Mouse (Mus musculus): Measurements from ENCODE around the gene Taar7a. TPM values are rescaled to one million over a fixed set of nuclear protein-coding genes. Genes with fewer than 3 reads are reported as not detected.

Gene Taar7a
- polyA plus RNA-seq (2015; fragmentation: Nextera tagmentation; extraction: Ambion mirVana): not detected in 2 replicates

GRCm38 (mm10) chr10:23993381-23993780, at the start of gene Taar7a:
Taar7a (minus strand) TSS chr10:23993481.
- ATAC-seq (ENCODE audit: low FRiP score, low TSS enrichment): no peak
- no peaks in the 10 kb centered on the region for H3K36me3 ChIP-seq (ENCODE audit: control insufficient read depth, insufficient read depth, low read length)
- DNase-seq (ENCODE audit: low spot score): no peak

DNA sequence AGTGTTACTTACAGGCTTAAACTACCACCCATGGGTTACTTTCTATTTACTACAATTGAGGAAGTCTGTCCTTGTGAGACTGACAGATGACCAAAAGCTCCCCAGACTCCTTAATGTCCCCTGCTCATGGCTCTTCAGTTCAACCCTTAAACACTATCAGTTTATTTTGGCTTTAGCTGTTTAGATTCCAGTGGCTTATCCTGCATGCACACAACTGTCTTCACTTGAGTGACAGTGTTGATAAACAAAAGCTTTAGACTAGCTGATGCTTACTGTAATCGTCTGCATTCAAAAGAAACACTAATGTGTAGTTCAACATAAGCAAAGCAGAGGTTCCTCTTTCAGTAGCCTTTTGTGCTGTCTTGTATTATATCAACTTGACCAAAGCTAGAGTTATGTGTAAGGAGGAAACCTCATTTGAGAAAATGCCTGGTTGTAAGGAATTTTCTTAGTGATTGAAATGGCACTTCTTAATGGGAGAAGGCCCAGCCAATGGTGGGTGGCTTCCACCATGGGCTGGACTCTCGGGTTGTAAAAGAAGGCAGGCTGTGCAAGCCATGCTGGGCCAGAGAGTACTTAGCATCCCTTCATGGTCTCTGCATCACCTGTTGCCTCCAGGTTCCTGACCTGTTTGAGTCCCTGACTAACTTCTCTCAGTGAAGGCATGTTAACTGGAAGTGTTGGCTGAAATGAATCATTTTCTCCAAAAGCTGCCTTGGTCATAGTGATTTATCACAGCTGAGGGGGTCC, 47.0 kb upstream of the Taar7a start:
- Histone ChIP-seq H3K27ac (replicated peaks) (no peak overlapping the region), H3K27me3 (ENCODE audit: control insufficient read depth, insufficient read depth, low read length) (no peaks in the 10 kb centered on the region), H3K9me3 (ENCODE audit: control insufficient read depth, low read length) (no peaks in the 10 kb centered on the region), H3K36me3 (ENCODE audit: control insufficient read depth, insufficient read depth, low read length) (no peaks in the 10 kb centered on the region), H3K4me2 (replicated peaks; ENCODE audit: low read depth) (no peak overlapping the region), H3K4me1 (replicated peaks; ENCODE audit: control insufficient read depth, insufficient read depth) (no peaks in the 10 kb centered on the region), H3K9ac (ENCODE audit: low read length) (no peak overlapping the region), H3K4me3 (ENCODE audit: low read depth, low read length) (no peak overlapping the region)
- DNase-seq (ENCODE audit: low spot score): no peak
- no peak for ATAC-seq (ENCODE audit: low FRiP score, low TSS enrichment)
- TF ChIP-seq EP300 (optimal IDR thresholded peaks at IDR 0.05) (no peak), CTCF (IDR thresholded peaks at IDR 0.05; ENCODE audit: low read depth) (no peak)
- WGBS: 46% methylated on average over 2 of the region's 2 CpGs

More at GRCm38 (mm10) chr10:23993381-23993780, at the start of gene Taar7a:
- Histone ChIP-seq H3K27ac (replicated peaks) (no peak within 1 kb of the TSS), H3K4me1 (replicated peaks; ENCODE audit: control insufficient read depth, insufficient read depth) (no peaks in the 10 kb centered on the region), H3K4me2 (replicated peaks; ENCODE audit: low read depth) (no peak within 1 kb of the TSS), H3K4me3 (ENCODE audit: low read depth, low read length) (no peak within 1 kb of the TSS), H3K9ac (ENCODE audit: low read length) (no peak within 1 kb of the TSS), H3K27me3 (ENCODE audit: control insufficient read depth, insufficient read depth, low read length) (no peaks in the 10 kb centered on the region), H3K9me3 (ENCODE audit: control insufficient read depth, low read length) (no peaks in the 10 kb centered on the region)
- WGBS: 85% methylated on average over 3 of the region's 3 CpGs
- no peak for TF ChIP-seq CTCF (IDR thresholded peaks at IDR 0.05; ENCODE audit: low read depth)
- TF ChIP-seq EP300 (optimal IDR thresholded peaks at IDR 0.05): no peak

- H3K9ac ChIP-seq (ENCODE audit: low read length): no peak within 1 kb of the TSS
- ATAC-seq (ENCODE audit: low FRiP score, low TSS enrichment): no peak
- no peaks in the 10 kb centered on the region for H3K36me3 ChIP-seq (ENCODE audit: control insufficient read depth, insufficient read depth, low read length)
- H3K27ac ChIP-seq (replicated peaks): no peak within 1 kb of the TSS
- H3K27me3 ChIP-seq (ENCODE audit: control insufficient read depth, insufficient read depth, low read length): no peaks in the 10 kb centered on the region
- WGBS: 91% methylated on average over 2 of the region's 2 CpGs
- H3K4me3 ChIP-seq (ENCODE audit: low read depth, low read length): no peak within 1 kb of the TSS
- no peak within 1 kb of the TSS for H3K4me2 ChIP-seq (replicated peaks; ENCODE audit: low read depth)
- TF ChIP-seq EP300 (optimal IDR thresholded peaks at IDR 0.05) (no peak), CTCF (IDR thresholded peaks at IDR 0.05; ENCODE audit: low read depth) (no peak)
- H3K9me3 ChIP-seq (ENCODE audit: control insufficient read depth, low read length): no peaks in the 10 kb centered on the region
- DNase-seq (ENCODE audit: low spot score): no peak
- no peaks in the 10 kb centered on the region for H3K4me1 ChIP-seq (replicated peaks; ENCODE audit: control insufficient read depth, insufficient read depth)
Observed at GRCm38 (mm10) chr10:24037314-24037713, 44.0 kb upstream of the Taar7a start, which contains the start of gene Taar7e. Taar7e (plus strand) TSS chr10:24037614.

DNA sequence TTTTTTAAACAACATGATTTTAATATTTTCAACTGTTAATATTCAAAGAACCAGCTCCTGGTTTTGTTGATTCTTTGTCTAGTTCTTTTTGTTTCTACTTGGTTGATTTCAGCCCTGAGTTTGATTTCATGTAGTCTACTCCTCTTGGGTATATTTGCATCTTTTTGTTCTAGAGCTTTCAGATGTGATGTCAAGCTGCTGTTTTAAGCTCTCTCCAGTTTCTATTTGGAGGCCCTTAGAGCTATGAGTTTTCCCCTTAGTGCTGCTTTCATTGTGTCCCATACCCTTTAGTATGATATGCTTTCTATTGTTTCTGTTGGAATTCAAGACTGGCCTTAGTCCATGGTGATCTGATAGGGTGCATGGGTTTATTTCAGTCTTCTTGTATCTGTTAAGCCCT, 38.1 kb upstream of the Taar7a start:
- Histone ChIP-seq H3K9ac (ENCODE audit: low read length) (no peak overlapping the region), H3K27ac (replicated peaks) (no peak overlapping the region), H3K27me3 (ENCODE audit: control insufficient read depth, insufficient read depth, low read length) (no peaks in the 10 kb centered on the region), H3K4me3 (ENCODE audit: low read depth, low read length) (no peak overlapping the region), H3K4me1 (replicated peaks; ENCODE audit: control insufficient read depth, insufficient read depth) (no peaks in the 10 kb centered on the region), H3K36me3 (ENCODE audit: control insufficient read depth, insufficient read depth, low read length) (no peaks in the 10 kb centered on the region), H3K4me2 (replicated peaks; ENCODE audit: low read depth) (no peak overlapping the region), H3K9me3 (ENCODE audit: control insufficient read depth, low read length) (no peaks in the 10 kb centered on the region)
- DNase-seq (ENCODE audit: low spot score) (no peak), ATAC-seq (ENCODE audit: low FRiP score, low TSS enrichment) (no peak)
- TF ChIP-seq EP300 (optimal IDR thresholded peaks at IDR 0.05) (no peak), CTCF (IDR thresholded peaks at IDR 0.05; ENCODE audit: low read depth) (no peak)

GRCm38 (mm10) chr10:24026922-24027321, 33.6 kb upstream of the Taar7a start, which contains the start of gene Taar7d:
Taar7d (plus strand) TSS chr10:24027222.
- no peak within 1 kb of the TSS for H3K4me3 ChIP-seq (ENCODE audit: low read depth, low read length)
- no peaks in the 10 kb centered on the region for H3K4me1 ChIP-seq (replicated peaks; ENCODE audit: control insufficient read depth, insufficient read depth)
- no peak for DNase-seq (ENCODE audit: low spot score)
- H3K36me3 ChIP-seq (ENCODE audit: control insufficient read depth, insufficient read depth, low read length): no peaks in the 10 kb centered on the region
- H3K27me3 ChIP-seq (ENCODE audit: control insufficient read depth, insufficient read depth, low read length): no peaks in the 10 kb centered on the region
- no peak for TF ChIP-seq CTCF (IDR thresholded peaks at IDR 0.05; ENCODE audit: low read depth)
- no peak for TF ChIP-seq EP300 (optimal IDR thresholded peaks at IDR 0.05)
- no peak within 1 kb of the TSS for H3K9ac ChIP-seq (ENCODE audit: low read length)
- ATAC-seq (ENCODE audit: low FRiP score, low TSS enrichment): no peak
- H3K9me3 ChIP-seq (ENCODE audit: control insufficient read depth, low read length): no peaks in the 10 kb centered on the region
- no peak within 1 kb of the TSS for H3K4me2 ChIP-seq (replicated peaks; ENCODE audit: low read depth)
- no peak within 1 kb of the TSS for H3K27ac ChIP-seq (replicated peaks)

GRCm38 (mm10) chr10:24008143-24008542, 14.9 kb upstream of the Taar7a start:
- Histone ChIP-seq H3K27me3 (ENCODE audit: control insufficient read depth, insufficient read depth, low read length) (no peaks in the 10 kb centered on the region), H3K4me3 (ENCODE audit: low read depth, low read length) (no peak overlapping the region), H3K36me3 (ENCODE audit: control insufficient read depth, insufficient read depth, low read length) (no peaks in the 10 kb centered on the region), H3K27ac (replicated peaks) (no peak overlapping the region), H3K4me1 (replicated peaks; ENCODE audit: control insufficient read depth, insufficient read depth) (no peaks in the 10 kb centered on the region), H3K9me3 (ENCODE audit: control insufficient read depth, low read length) (no peaks in the 10 kb centered on the region), H3K4me2 (replicated peaks; ENCODE audit: low read depth) (no peak overlapping the region), H3K9ac (ENCODE audit: low read length) (no peak overlapping the region)
- DNase-seq (ENCODE audit: low spot score) (no peak), ATAC-seq (ENCODE audit: low FRiP score, low TSS enrichment) (no peak)
- TF ChIP-seq EP300 (optimal IDR thresholded peaks at IDR 0.05): no peak
- TF ChIP-seq CTCF (IDR thresholded peaks at IDR 0.05; ENCODE audit: low read depth): no peak
- 82% methylated on average over 1 of the region's 1 CpGs for WGBS
